Mouse (Mus musculus) ES-Bruce4 (cell line): ENCODE measurements around the gene Dot1l.

Source experiments
- CTCF ChIP-seq: IDR thresholded peaks from one replicate; pipeline ENCODE4 v1.8.1; 2011; ENCODE audit warnings: low read depth, low read length
- POLR2A ChIP-seq: IDR thresholded peaks from one replicate; pipeline ENCODE4 v1.8.1; 2011; ENCODE audit warnings: low read length; ENCODE audit not compliant: insufficient read depth

GRCm38 (mm10) chr10:80779565-80779964 is 24.6 kb downstream of the Dot1l start:
- TF ChIP-seq CTCF (no peak), POLR2A (no peak)
